Mouse (Mus musculus) kidney, adult 2 months (tissue): Measurements from ENCODE around the gene Egfl7.

ENCODE experiments used
- CTCF ChIP-seq: fragments of 200-500 bp; conservative IDR thresholded peaks from 2 replicates; pipeline ENCODE4 v1.5.1; 2011; ENCODE audit warnings: low read depth, mild to moderate bottlenecking, control low read depth, low read length, moderate library complexity, mixed read lengths; ENCODE audit not compliant: insufficient read depth, insufficient read length
- POLR2A ChIP-seq: fragments of 200-500 bp; IDR thresholded peaks from one replicate; pipeline ENCODE4 v1.6.1; 2011; ENCODE audit warnings: low read depth, low read length, control low read depth

GRCm38 (mm10) chr2:26575865-26576264 lies 3.9 kb upstream of the Egfl7 start:
- TF ChIP-seq POLR2A: no peak
- no peak for TF ChIP-seq CTCF
